Mouse (Mus musculus): ENCODE data around the gene Wdtc1. TPM values are rescaled to one million over a fixed set of nuclear protein-coding genes. Genes with fewer than 3 reads are reported as not detected.

Gene Wdtc1
- polyA plus RNA-seq, 1 experiment, result 31.8 TPM

- DNase-seq (ENCODE audit: low read depth), result no peak
Measured at GRCm38 (mm10) chr4:133252089-133252488, 101.2 kb downstream of the Wdtc1 start.

- no peak for DNase-seq (ENCODE audit: low read depth)
Measured at GRCm38 (mm10) chr4:133251214-133251613, 102.1 kb downstream of the Wdtc1 start.

- DNase-seq (ENCODE audit: low read depth), result no peak
Measured at GRCm38 (mm10) chr4:133250609-133251008, 102.7 kb downstream of the Wdtc1 start.

- no peak for DNase-seq (ENCODE audit: low read depth)
Measured at GRCm38 (mm10) chr4:133247806-133248449, 105.4 kb downstream of the Wdtc1 start.

- no peak for DNase-seq (ENCODE audit: low read depth)
Measured at GRCm38 (mm10) chr4:133247072-133247471, 106.2 kb downstream of the Wdtc1 start.

- DNase-seq (ENCODE audit: low read depth), result no peak
Measured at GRCm38 (mm10) chr4:133244289-133244688, 109.0 kb downstream of the Wdtc1 start.

- DNase-seq (ENCODE audit: low read depth), result no peak
Measured at GRCm38 (mm10) chr4:133243538-133243937, 109.7 kb downstream of the Wdtc1 start.

- no peak for DNase-seq (ENCODE audit: low read depth)
Measured at GRCm38 (mm10) chr4:133242710-133243109, 110.6 kb downstream of the Wdtc1 start.

Other genes starting within 250 kb of the Wdtc1 start
- gene Wasf2, start 223.0 kb downstream of the Wdtc1 start, polyA plus RNA-seq (2012; rRNA removed), result 47.2 and 62.0 TPM in 2 replicates
- 8.6 and 21.6 TPM in 2 replicates for gene Cd164l2, start 141.3 kb downstream of the Wdtc1 start, polyA plus RNA-seq (2012; rRNA removed)
- 0.32 and 0.71 TPM in 2 replicates for gene Gpr3, start 140.9 kb downstream of the Wdtc1 start, polyA plus RNA-seq (2012; rRNA removed)
- gene Map3k6, start 112.7 kb downstream of the Wdtc1 start, polyA plus RNA-seq (2012; rRNA removed), result 53.6 and 57.0 TPM in 2 replicates
- gene Sytl1, start 90.4 kb downstream of the Wdtc1 start, polyA plus RNA-seq (2012; rRNA removed), result 15.2 and 15.6 TPM in 2 replicates
- 99.7 and 125 TPM in 2 replicates for gene Tmem222, start 75.7 kb downstream of the Wdtc1 start, polyA plus RNA-seq (2012; rRNA removed)
- gene Slc9a1, start 16.2 kb upstream of the Wdtc1 start, polyA plus RNA-seq (2012; rRNA removed), result 29.3 and 39.6 TPM in 2 replicates
- 4.6 and 5.2 TPM in 2 replicates for gene Tent5b, start 126.7 kb upstream of the Wdtc1 start, polyA plus RNA-seq (2012; rRNA removed)
- 4.2 and 5.2 TPM in 2 replicates for gene Trnp1, start 145.1 kb upstream of the Wdtc1 start, polyA plus RNA-seq (2012; rRNA removed)
- 19.2 and 33.4 TPM in 2 replicates for gene Kdf1, start 165.5 kb upstream of the Wdtc1 start, polyA plus RNA-seq (2012; rRNA removed)
- gene Nudc, start 192.5 kb upstream of the Wdtc1 start, polyA plus RNA-seq (2012; rRNA removed), result 43.9 and 66.0 TPM in 2 replicates
- gene Nr0b2, start 199.9 kb upstream of the Wdtc1 start, polyA plus RNA-seq (2012; rRNA removed), result not detected in 2 replicates
- gene Gpatch3, start 221.3 kb upstream of the Wdtc1 start, polyA plus RNA-seq (2012; rRNA removed), result 4.1 and 4.2 TPM in 2 replicates
- gene Gpn2, start 230.9 kb upstream of the Wdtc1 start, polyA plus RNA-seq (2012; rRNA removed), result 27.7 and 39.1 TPM in 2 replicates
- 29.2 and 32.6 TPM in 2 replicates for gene Sfn, start 248.7 kb upstream of the Wdtc1 start, polyA plus RNA-seq (2012; rRNA removed)